Mouse (Mus musculus): ENCODE data around the gene Lamb3.

Lamb3 gene

GRCm38 (mm10) chr1:193200640-193201382 lies 6.7 kb upstream of the Lamb3 start:
- DNase-seq (ENCODE audit: inconsistent ontology term) = no peak

- DNase-seq (ENCODE audit: inconsistent ontology term) = no peak
These were observed 6.1 kb upstream of the Lamb3 start, which contains the start of gene Traf3ip3 for GRCm38 (mm10) chr1:193201383-193201778. Gene Traf3ip3, minus strand, starts transcription at chr1:193201703.

- no peak for DNase-seq (ENCODE audit: inconsistent ontology term)
These were observed 3.7 kb upstream of the Lamb3 start for GRCm38 (mm10) chr1:193203821-193204220.

GRCm38 (mm10) chr1:193205431-193205830 lies 2.1 kb upstream of the Lamb3 start:
- no peak for DNase-seq (ENCODE audit: inconsistent ontology term)

GRCm38 (mm10) chr1:193208178-193208577 lies 679 bp downstream of the Lamb3 start:
- peak; percentile 13 for DNase-seq (ENCODE audit: inconsistent ontology term)

- no peak for DNase-seq (ENCODE audit: inconsistent ontology term)
These were observed 3.9 kb downstream of the Lamb3 start for GRCm38 (mm10) chr1:193211371-193211770.

DNA sequence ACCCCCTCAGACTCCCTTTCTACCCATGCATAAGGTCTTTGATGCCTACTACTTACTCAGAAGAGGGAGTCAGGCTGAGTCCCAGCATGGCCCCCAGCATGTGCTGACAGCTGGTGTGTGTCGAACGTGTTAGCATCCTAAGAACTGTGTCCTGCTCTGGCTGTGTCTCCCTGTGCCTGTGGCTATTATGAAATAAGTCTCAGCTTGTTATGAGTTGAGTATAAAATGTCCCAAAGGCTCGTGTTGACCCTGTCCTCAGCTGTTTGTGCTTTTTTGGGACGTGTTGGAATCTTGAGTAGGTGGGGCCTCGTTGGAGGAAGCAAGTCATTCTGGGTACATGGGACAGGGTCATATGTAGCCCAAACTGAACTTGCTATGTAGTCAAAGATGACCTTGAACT lies 6.6 kb downstream of the Lamb3 start:
- no peak for DNase-seq (ENCODE audit: inconsistent ontology term)

- DNase-seq (ENCODE audit: inconsistent ontology term) = no peak
These were observed 8.5 kb downstream of the Lamb3 start for GRCm38 (mm10) chr1:193216000-193216399.

GRCm38 (mm10) chr1:193220408-193220807 lies 12.9 kb downstream of the Lamb3 start:
- DNase-seq (ENCODE audit: inconsistent ontology term) = no peak

DNA sequence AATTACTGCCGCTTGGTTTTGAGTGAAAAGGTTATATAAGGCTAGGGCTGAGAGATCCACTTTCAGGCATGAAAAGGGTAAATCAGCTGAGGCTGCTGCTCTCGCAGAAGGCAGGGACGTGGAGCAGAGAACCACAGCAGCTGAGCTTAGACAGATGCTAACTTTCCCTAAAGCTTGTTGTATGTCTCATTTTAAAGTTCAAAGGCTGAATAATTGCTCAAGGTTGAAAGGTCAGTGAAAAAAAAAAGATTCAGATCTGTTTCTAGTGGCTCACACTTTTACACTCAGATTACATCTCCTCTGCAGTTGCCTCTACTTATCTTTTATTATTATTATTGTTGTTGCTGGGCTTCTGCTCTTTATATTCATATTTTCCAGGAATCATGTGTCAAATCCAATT lies 18.0 kb downstream of the Lamb3 start:
- DNase-seq (ENCODE audit: inconsistent ontology term) = peak; percentile 27

GRCm38 (mm10) chr1:193226114-193226513 lies 18.6 kb downstream of the Lamb3 start:
- DNase-seq (ENCODE audit: inconsistent ontology term) = no peak

GRCm38 (mm10) chr1:193226724-193227522 lies 19.4 kb downstream of the Lamb3 start:
- no peak for DNase-seq (ENCODE audit: inconsistent ontology term)

GRCm38 (mm10) chr1:193227537-193227936 lies 20.0 kb downstream of the Lamb3 start:
- no peak for DNase-seq (ENCODE audit: inconsistent ontology term)

- DNase-seq (ENCODE audit: inconsistent ontology term) = no peak
These were observed 22.1 kb downstream of the Lamb3 start for GRCm38 (mm10) chr1:193229570-193229969.

- DNase-seq (ENCODE audit: inconsistent ontology term) = no peak
These were observed 23.0 kb downstream of the Lamb3 start for GRCm38 (mm10) chr1:193230531-193230930.

DNA sequence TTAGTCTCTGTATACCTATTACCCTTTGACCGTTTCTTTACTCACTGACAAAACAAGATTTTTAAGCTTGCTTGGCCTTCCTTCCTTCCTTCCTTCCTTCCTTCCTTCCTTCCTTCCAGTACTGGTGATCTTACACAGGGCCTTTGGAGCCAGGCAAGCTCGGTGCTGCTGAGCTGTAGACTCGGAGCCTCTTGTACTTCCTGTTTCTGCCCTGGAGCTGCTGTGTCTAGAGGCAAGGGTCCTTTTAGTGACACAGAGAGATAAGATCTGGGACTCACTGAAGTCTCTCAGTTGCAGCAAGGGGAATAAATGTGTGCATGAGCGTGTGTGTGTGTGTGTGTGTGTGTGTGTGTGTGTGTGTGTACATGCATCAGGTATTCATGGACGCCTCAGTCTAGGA lies 23.4 kb downstream of the Lamb3 start:
- DNase-seq (ENCODE audit: inconsistent ontology term) = no peak

DNA sequence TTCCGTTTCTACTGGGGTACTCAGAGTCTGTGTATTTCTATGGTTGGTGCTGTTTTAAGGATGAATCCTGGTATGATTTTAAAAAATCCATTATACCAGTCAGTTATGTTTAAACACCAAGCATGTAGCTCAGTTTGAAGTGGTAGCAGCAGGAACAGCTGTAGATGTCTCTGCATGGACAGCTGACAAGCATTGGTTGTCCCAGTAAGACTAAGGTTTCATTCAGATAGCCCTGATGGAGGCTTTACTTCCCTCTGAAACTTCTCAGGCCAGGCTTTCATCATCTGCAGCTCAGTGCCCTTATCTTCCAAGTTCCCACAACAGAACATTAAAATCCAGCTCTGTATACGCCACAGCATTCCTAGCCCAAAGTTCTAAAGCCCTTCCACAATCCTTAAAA lies 25.2 kb downstream of the Lamb3 start:
- no peak for DNase-seq (ENCODE audit: inconsistent ontology term)

GRCm38 (mm10) chr1:193234130-193234645 lies 26.7 kb downstream of the Lamb3 start:
- no peak for DNase-seq (ENCODE audit: inconsistent ontology term)

DNA sequence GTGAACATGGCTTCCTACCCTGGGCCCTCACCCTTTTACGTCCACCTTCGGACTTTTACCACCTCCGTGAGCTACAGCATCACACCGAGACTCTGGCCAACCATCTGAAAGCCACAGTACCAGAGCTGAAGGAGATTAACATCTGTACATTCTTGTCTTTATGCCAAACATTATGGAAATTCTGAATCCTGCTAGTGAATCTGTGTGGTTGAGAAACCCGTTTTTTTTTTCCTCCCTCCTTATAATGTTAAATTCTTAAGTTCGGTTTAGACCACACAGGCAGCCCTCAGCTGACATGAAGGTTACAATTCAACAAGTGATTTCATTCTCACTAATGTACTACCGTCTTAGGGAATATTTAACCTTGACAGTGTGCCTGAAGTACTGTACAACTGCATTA lies 27.4 kb downstream of the Lamb3 start:
- DNase-seq (ENCODE audit: inconsistent ontology term) = no peak

DNA sequence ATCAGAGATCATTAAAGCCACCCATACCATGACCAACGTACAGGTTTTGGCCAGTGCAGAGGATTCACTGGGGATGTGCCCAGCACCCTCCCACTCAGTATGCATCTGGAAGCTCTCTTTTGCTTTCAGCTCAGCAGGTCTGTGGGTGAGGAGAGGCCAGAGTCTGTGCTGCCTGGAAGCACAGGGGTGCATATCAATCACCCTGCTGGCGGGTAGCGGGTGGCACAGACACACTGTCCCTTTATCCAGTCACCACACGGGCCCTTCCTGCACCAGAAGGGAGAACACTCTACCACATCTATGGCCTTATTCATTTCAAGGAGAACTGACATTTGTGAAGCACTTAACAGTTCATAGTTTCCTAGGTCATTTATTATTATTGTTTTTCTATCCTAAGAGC lies 30.9 kb downstream of the Lamb3 start:
- no peak for DNase-seq (ENCODE audit: inconsistent ontology term)

DNA sequence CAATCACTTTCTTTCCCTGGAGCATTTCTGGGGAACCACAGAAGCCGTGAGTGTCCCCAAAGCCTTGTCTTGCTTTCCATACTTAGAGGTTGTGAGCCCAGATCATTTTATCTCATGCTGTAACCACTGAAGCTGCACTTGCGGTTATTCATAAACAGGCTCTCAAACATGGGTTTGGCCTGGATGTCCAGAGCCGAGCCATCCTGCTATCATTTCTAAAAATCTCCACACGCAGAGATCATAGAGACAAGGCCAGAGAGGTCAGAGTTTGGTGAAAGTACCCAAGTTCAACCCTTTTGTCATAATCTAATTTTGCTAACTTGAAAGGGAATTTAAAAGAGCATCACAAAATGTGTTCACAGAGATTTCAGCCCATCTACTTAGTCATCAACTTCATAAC lies 33.9 kb downstream of the Lamb3 start:
- no peak for DNase-seq (ENCODE audit: inconsistent ontology term)

GRCm38 (mm10) chr1:193242238-193242637 lies 34.7 kb downstream of the Lamb3 start:
- peak; percentile 79 for DNase-seq (ENCODE audit: inconsistent ontology term)

DNA sequence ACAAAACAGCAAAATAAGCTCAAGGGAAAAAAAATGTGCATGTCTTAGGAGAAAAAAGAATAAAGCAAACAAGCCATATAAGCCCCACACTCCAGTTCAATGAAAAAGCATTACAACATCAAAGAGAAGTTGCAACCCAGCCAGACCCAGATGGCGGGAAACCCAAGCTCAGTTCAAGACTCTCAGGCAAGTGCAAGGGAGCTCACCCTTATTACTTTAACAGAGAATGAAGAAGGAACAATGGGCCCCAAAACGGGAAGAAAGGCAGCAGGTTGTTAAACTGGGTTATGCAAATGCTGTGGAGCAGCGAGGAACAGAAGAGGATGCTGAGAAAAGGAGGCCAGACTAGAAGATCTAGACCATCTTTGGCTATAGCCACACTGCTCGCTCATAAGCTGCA lies 35.4 kb downstream of the Lamb3 start:
- no peak for DNase-seq (ENCODE audit: inconsistent ontology term)

Measured in Muller cell, postnatal 12 days (primary cell).